Mouse (Mus musculus) MN1 (cell line): ENCODE measurements around the gene Zkscan3.
"Not testable (repeated sequence)": the region's sequence is repeated elsewhere in the genome, so short reads cannot be mapped to it uniquely, and the experiment has no call there.

Experiments
- DNase-seq: peaks from one replicate; pipeline ENCODE4 v3.0.0-alpha.2; 2016; ENCODE audit warnings: low spot score

Gene Zkscan3

GRCm38 (mm10) chr13:21397486-21397885 is 5.1 kb downstream of the Zkscan3 start:
- no peak for DNase-seq

- DNase-seq, result not testable (repeated sequence)
Measured at GRCm38 (mm10) chr13:21396048-21396447, 6.5 kb downstream of the Zkscan3 start.

- no peak for DNase-seq
Measured at GRCm38 (mm10) chr13:21395623-21396022, 6.9 kb downstream of the Zkscan3 start.

GRCm38 (mm10) chr13:21395211-21395610 is 7.3 kb downstream of the Zkscan3 start:
- no peak for DNase-seq

GRCm38 (mm10) chr13:21377773-21378172 is 24.8 kb downstream of the Zkscan3 start:
- DNase-seq, result no peak

- DNase-seq, result no peak
Measured at GRCm38 (mm10) chr13:21372700-21373099, 29.9 kb downstream of the Zkscan3 start.

GRCm38 (mm10) chr13:21366635-21367034 is 35.9 kb downstream of the Zkscan3 start:
- no peak for DNase-seq

- no peak for DNase-seq
Measured at GRCm38 (mm10) chr13:21363719-21364118, 38.8 kb downstream of the Zkscan3 start.

GRCm38 (mm10) chr13:21362621-21363248 is 39.8 kb downstream of the Zkscan3 start, which contains the start of gene Zscan12:
Zscan12 (plus strand) TSS chr13:21362820.
- peak; percentile 90 for DNase-seq

GRCm38 (mm10) chr13:21350593-21350992 is 52.0 kb downstream of the Zkscan3 start:
- DNase-seq, result no peak

- no peak for DNase-seq
Measured at GRCm38 (mm10) chr13:21346610-21347009, 55.9 kb downstream of the Zkscan3 start, which contains the start of gene Olfr1367. Olfr1367 (plus strand) TSS chr13:21346910.
